Mouse (Mus musculus) spleen, adult 2 months (tissue): ENCODE measurements at regions not wholly inside any gene's neighbourhood (a gene's known extent, or its start where the extent isn't known, plus 50 kb on each side); places are given as distances from the start of the nearest gene placed in this dataset.
"Not testable (repeated sequence)": the region's sequence is repeated elsewhere in the genome, so short reads cannot be mapped to it uniquely, and the experiment has no call there.

Source experiments
- DNase-seq, 2 experiments: peaks; one replicate each; pipeline versions ENCODE4 v3.0.0 to v3.0.0-alpha.2; 2012 to 2021; ENCODE audit warnings: low spot score in 2 of 2, low read depth in 1 of 2
- H3K27ac ChIP-seq: fragments of 200-500 bp; 2 replicates; pipeline ENCODE4 v1.5.1; 2012; ENCODE audit warnings: low read length, inconsistent platforms; ENCODE audit not compliant: insufficient read depth
- H3K27me3 ChIP-seq: fragments of 200-500 bp; 2 replicates; pipeline ENCODE4 v1.6.1; 2012; ENCODE audit warnings: mild to moderate bottlenecking, moderate library complexity, low read length, inconsistent platforms; ENCODE audit not compliant: control insufficient read depth, insufficient read depth
- H3K36me3 ChIP-seq: fragments of 200-500 bp; 2 replicates; pipeline ENCODE4 v1.6.1; 2012; ENCODE audit warnings: mild to moderate bottlenecking, low read length, inconsistent platforms; ENCODE audit not compliant: control insufficient read depth, insufficient read depth
- H3K4me1 ChIP-seq: fragments of 200-500 bp; 2 replicates; pipeline ENCODE4 v1.6.1; 2011; ENCODE audit warnings: inconsistent platforms; ENCODE audit not compliant: control insufficient read depth, insufficient read depth, insufficient read length
- H3K4me3 ChIP-seq: fragments of 200-500 bp; 2 replicates; pipeline ENCODE4 v1.5.1; 2011; ENCODE audit warnings: mild to moderate bottlenecking, inconsistent platforms; ENCODE audit not compliant: insufficient read depth, insufficient read length; ENCODE audit errors: extremely low read depth
- CTCF ChIP-seq: fragments of 200-500 bp; IDR thresholded peaks from 2 replicates; pipeline ENCODE4 v1.5.1; 2011; ENCODE audit warnings: mild to moderate bottlenecking, inconsistent platforms; ENCODE audit not compliant: insufficient read depth, insufficient read length, insufficient replicate concordance; ENCODE audit errors: extremely low read depth
- POLR2A ChIP-seq: fragments of 200-500 bp; IDR thresholded peaks from 2 replicates; pipeline ENCODE4 v1.6.1; 2011; ENCODE audit warnings: low read depth, low read length, inconsistent platforms
- WGBS: fragments of 180-500 bp; shearing (Covaris S2); methylation state at CpG from one replicate; pipeline ENCODE4 v1.1.7; 2018; 5-methylcytosine and 5-hydroxymethylcytosine counted together

- Histone ChIP-seq H3K36me3 (no peaks in the 10 kb centered on the region), H3K27ac (no peak overlapping the region), H3K27me3 (no peaks in the 10 kb centered on the region), H3K4me3 (no peak overlapping the region), H3K4me1 (no peaks in the 10 kb centered on the region)
- TF ChIP-seq CTCF (no peak), POLR2A (no peak)
- WGBS: 70% methylated on average over 4 of the region's 4 CpGs
- DNase-seq: no peak
Observed at GRCm38 (mm10) chrX:50599780-50600179, 171.5 kb upstream of the Olfr1324 start.

- 73% methylated on average over 3 of the region's 3 CpGs for WGBS
- not testable (repeated sequence) for H3K4me1 ChIP-seq, H3K4me3 ChIP-seq, H3K27me3 ChIP-seq, H3K36me3 ChIP-seq, DNase-seq, H3K27ac ChIP-seq
Observed at GRCm38 (mm10) chrX:50597626-50598025, 169.3 kb upstream of the Olfr1324 start.

GRCm38 (mm10) chrX:50597105-50597504 lies 168.8 kb upstream of the Olfr1324 start:
- Histone ChIP-seq H3K4me1 (no peaks in the 10 kb centered on the region), H3K27me3 (no peaks in the 10 kb centered on the region), H3K36me3 (no peaks in the 10 kb centered on the region), H3K4me3 (no peak overlapping the region), H3K27ac (no peak overlapping the region)
- 61% methylated on average over 6 of the region's 6 CpGs for WGBS
- no peak for DNase-seq
- no peak for TF ChIP-seq CTCF
- TF ChIP-seq POLR2A: no peak

GRCm38 (mm10) chrX:50594976-50595375 lies 166.7 kb upstream of the Olfr1324 start:
- DNase-seq, H3K36me3 ChIP-seq, H3K27me3 ChIP-seq, H3K4me1 ChIP-seq, H3K27ac ChIP-seq, H3K4me3 ChIP-seq: not testable (repeated sequence)
- 80% methylated on average over 4 of the region's 4 CpGs for WGBS

GRCm38 (mm10) chrX:50591477-50591876 lies 163.2 kb upstream of the Olfr1324 start:
- H3K27ac ChIP-seq: no peak overlapping the region
- TF ChIP-seq CTCF: no peak
- no peak for TF ChIP-seq POLR2A
- H3K36me3 ChIP-seq: no peaks in the 10 kb centered on the region
- no peak overlapping the region for H3K4me3 ChIP-seq
- WGBS: 61% methylated on average over 4 of the region's 4 CpGs
- H3K27me3 ChIP-seq: no peaks in the 10 kb centered on the region
- DNase-seq: no peak
- no peaks in the 10 kb centered on the region for H3K4me1 ChIP-seq

- Histone ChIP-seq H3K36me3 (no peaks in the 10 kb centered on the region), H3K27me3 (no peaks in the 10 kb centered on the region), H3K4me1 (no peaks in the 10 kb centered on the region), H3K27ac (no peak overlapping the region), H3K4me3 (no peak overlapping the region)
- TF ChIP-seq POLR2A (no peak), CTCF (no peak)
- WGBS: 58% methylated on average over 8 of the region's 8 CpGs
- no peak for DNase-seq
Observed at GRCm38 (mm10) chrX:50590673-50591341, 162.5 kb upstream of the Olfr1324 start.

GRCm38 (mm10) chrX:50588892-50589291 lies 160.6 kb upstream of the Olfr1324 start:
- no peak overlapping the region for H3K4me3 ChIP-seq
- 81% methylated on average over 6 of the region's 6 CpGs for WGBS

More at GRCm38 (mm10) chrX:50588892-50589291, 160.6 kb upstream of the Olfr1324 start:
- Histone ChIP-seq H3K4me1 (no peaks in the 10 kb centered on the region), H3K27ac (no peak overlapping the region), H3K27me3 (no peaks in the 10 kb centered on the region), H3K36me3 (no peaks in the 10 kb centered on the region)
- no peak for DNase-seq
- no peak for TF ChIP-seq POLR2A
- TF ChIP-seq CTCF: no peak
